Mouse (Mus musculus) right cerebral cortex, adult 18-20 months (tissue): ENCODE measurements at regions not wholly inside any gene's neighbourhood (a gene's known extent, or its start where the extent isn't known, plus 50 kb on each side); places are given as distances from the start of the nearest gene placed in this dataset.

Experiments
- DNase-seq: peaks from one replicate; pipeline ENCODE4 v3.0.0; 2022; ENCODE audit warnings: mixed read lengths

- no peak for DNase-seq
Measured at GRCm38 (mm10) chr9:26060834-26061233, 579.5 kb downstream of the Eepd1 start.

GRCm38 (mm10) chr9:26077057-26077456, 595.7 kb downstream of the Eepd1 start:
- DNase-seq = no peak

- DNase-seq = no peak
Measured at GRCm38 (mm10) chr9:26086524-26086923, 605.2 kb downstream of the Eepd1 start.

GRCm38 (mm10) chr9:26092061-26092687, 610.8 kb downstream of the Eepd1 start:
- no peak for DNase-seq

GRCm38 (mm10) chr9:26104136-26104535, 622.8 kb downstream of the Eepd1 start:
- no peak for DNase-seq

GRCm38 (mm10) chr9:26121986-26122385, 611.5 kb upstream of the B3gat1 start:
- peak; percentile 15 for DNase-seq

GRCm38 (mm10) chr9:26134587-26134986, 598.9 kb upstream of the B3gat1 start:
- peak; percentile 29 for DNase-seq
